Mouse (Mus musculus) adrenal gland, adult 8-10 months (tissue): Measurements from ENCODE around the gene Cmtr1. TPM values are rescaled to one million over a fixed set of nuclear protein-coding genes. Genes with fewer than 3 reads are reported as not detected.

Experiments used
- DNase-seq: peaks from one replicate; pipeline ENCODE4 v3.0.0; 2022
- total RNA-seq, 4 experiments: library from RNA; stranded (reverse); gene quantifications; 2 replicates each; pipeline ENCODE4 v1.2.4; 2022

The Cmtr1 gene
- total RNA-seq, 4 experiments from 2014 or later, result 108 to 175 (median 150) TPM

GRCm38 (mm10) chr17:29737849-29738804 lies 77.7 kb downstream of the Cmtr1 start:
- DNase-seq, result no peak

GRCm38 (mm10) chr17:29747466-29747865 lies 87.1 kb downstream of the Cmtr1 start:
- no peak for DNase-seq

- DNase-seq, result no peak
These were observed 94.1 kb downstream of the Cmtr1 start for GRCm38 (mm10) chr17:29754510-29754909.

Other genes with a start within 250 kb of the Cmtr1 start
- gene Pim1, start 169.8 kb upstream of the Cmtr1 start, total RNA-seq, result 100 to 1,000 TPM in 1 of 4 experiments, 10 to 100 TPM in 3; 55.1 to 168 (median 83.0) TPM
- gene Gm17657, start 111.0 kb upstream of the Cmtr1 start, total RNA-seq, result not detected
- 10 to 100 TPM; 23.9 to 40.4 (median 32.0) TPM for gene Tbc1d22b, start 110.8 kb upstream of the Cmtr1 start, total RNA-seq
- gene Tmem217, start 108.2 kb upstream of the Cmtr1 start, total RNA-seq, result under 1 TPM in 1 of 4 experiments, not detected in 3; 0.26 TPM
- gene Rnf8, start 45.8 kb upstream of the Cmtr1 start, total RNA-seq, result 10 to 100 TPM; 49.0 to 66.1 (median 57.1) TPM
- gene Gm28043, start 45.7 kb upstream of the Cmtr1 start, total RNA-seq, result 1 to 10 TPM; 3.1 to 8.1 (median 5.0) TPM
- gene Ccdc167, start 56.4 kb downstream of the Cmtr1 start, total RNA-seq, result 10 to 100 TPM; 11.0 to 18.0 (median 14.2) TPM